Mouse (Mus musculus) granulocyte monocyte progenitor cell, adult 5-6 weeks (primary cell): ENCODE data around the gene Lgi2. TPM values are rescaled to one million over a fixed set of nuclear protein-coding genes. Genes with fewer than 3 reads are reported as not detected.

Experiments used
- total RNA-seq, 2 experiments: library from RNA; stranded (forward) in 1 of 2; stranded (reverse) in 1 of 2; fragments of 200-712, 200-1000 nt in 1 of 2; fragments of >200 nt in 1 of 2; fragmentation: Nextera tagmentation in 1 of 2; gene quantifications; 2 replicates each; pipeline ENCODE4 v1.2.3; 2014 to 2017

The Lgi2 gene
- total RNA-seq, 2 experiments from 2014 or later, result not detected

Other genes with a start within 250 kb of the Lgi2 start
- gene Sod3, start 202.7 kb downstream of the Lgi2 start, total RNA-seq (2014; fragmentation: Nextera tagmentation), result not detected in 2 replicates
- gene Sod3, start 202.7 kb downstream of the Lgi2 start, total RNA-seq (2017), result not detected in 2 replicates
- 1.9 and 5.3 TPM in 2 replicates for gene Ccdc149, start 94.9 kb downstream of the Lgi2 start, total RNA-seq (2014; fragmentation: Nextera tagmentation)
- gene Ccdc149, start 94.9 kb downstream of the Lgi2 start, total RNA-seq (2017), result 3.1 and 3.7 TPM in 2 replicates
- gene Sepsecs, start 103.2 kb upstream of the Lgi2 start, total RNA-seq (2014; fragmentation: Nextera tagmentation), result 11.6 and 21.4 TPM in 2 replicates
- gene Sepsecs, start 103.2 kb upstream of the Lgi2 start, total RNA-seq (2017), result 13.7 and 17.9 TPM in 2 replicates
- 25.9 and 31.2 TPM in 2 replicates for gene Pi4k2b, start 175.1 kb upstream of the Lgi2 start, total RNA-seq (2014; fragmentation: Nextera tagmentation)
- gene Pi4k2b, start 175.1 kb upstream of the Lgi2 start, total RNA-seq (2017), result 35.9 and 38.8 TPM in 2 replicates
- gene Zcchc4, start 208.9 kb upstream of the Lgi2 start, total RNA-seq (2014; fragmentation: Nextera tagmentation), result 28.0 and 31.4 TPM in 2 replicates
- 30.3 and 31.9 TPM in 2 replicates for gene Zcchc4, start 208.9 kb upstream of the Lgi2 start, total RNA-seq (2017)